Mouse (Mus musculus) brown adipose tissue, adult 24 weeks (tissue): ENCODE measurements at regions not wholly inside any gene's neighbourhood (a gene's known extent, or its start where the extent isn't known, plus 50 kb on each side); places are given as distances from the start of the nearest gene placed in this dataset.

Experiments used
- H3K27ac ChIP-seq: fragments of 200-500 bp; replicated peaks from 2 replicates; pipeline ENCODE4 v1.5.1; 2012; ENCODE audit warnings: low read depth, mild to moderate bottlenecking, low read length
- H3K4me1 ChIP-seq: fragments of 200-500 bp; 2 replicates; pipeline ENCODE4 v1.6.1; 2012; ENCODE audit warnings: low read length, mixed read lengths; ENCODE audit not compliant: control insufficient read depth, insufficient read depth, insufficient read length
- H3K4me3 ChIP-seq: fragments of 200-500 bp; 2 replicates; pipeline ENCODE4 v1.5.1; 2012; ENCODE audit warnings: low read depth, mild to moderate bottlenecking, low read length, moderate library complexity; ENCODE audit not compliant: insufficient read depth

DNA sequence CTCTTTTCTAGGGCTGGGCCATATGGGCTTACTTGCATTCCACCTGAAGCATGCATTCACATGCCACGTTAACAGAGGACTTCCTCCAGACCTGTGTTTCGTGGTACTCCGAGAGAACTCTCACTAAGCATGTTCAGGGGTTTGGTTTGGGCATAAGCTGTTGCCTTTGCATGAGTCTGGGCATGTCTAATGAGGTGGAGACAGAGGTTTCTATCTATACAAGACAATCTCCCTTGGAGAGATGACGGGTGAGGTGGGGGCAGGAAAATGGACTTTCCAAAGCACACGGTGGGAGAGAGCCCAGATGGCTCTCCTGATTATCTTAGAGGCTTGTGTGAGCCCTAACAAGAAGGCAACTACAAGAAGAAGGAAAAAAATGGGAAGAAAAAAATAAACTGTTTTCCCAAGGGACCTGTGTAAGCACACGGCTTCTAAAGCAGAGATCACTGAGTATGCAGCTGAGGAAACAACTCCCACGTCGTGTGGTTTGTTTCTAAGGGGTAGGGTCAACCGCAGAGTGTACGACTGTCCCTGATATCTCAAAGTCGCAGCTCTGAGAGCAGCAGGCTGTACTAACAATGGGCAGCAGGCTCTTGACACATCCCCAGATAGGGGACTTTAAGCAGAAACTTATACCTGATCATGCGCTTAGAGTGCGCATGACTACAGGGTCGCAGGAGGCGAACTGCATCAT is 50.7 kb upstream of the Intu start:
- H3K4me1 ChIP-seq = no peaks in the 10 kb centered on the region
- no peak overlapping the region for H3K4me3 ChIP-seq

More for the DNA sequence above, 50.7 kb upstream of the Intu start:
- H3K27ac ChIP-seq = no peak overlapping the region
